Mouse (Mus musculus) macrophage (primary cell): ENCODE measurements around the gene Cdk5. TPM values are rescaled to one million over a fixed set of nuclear protein-coding genes. Genes with fewer than 3 reads are reported as not detected.
A peak's percentile ranks its signal among the peaks of the same experiment; 100 is the strongest.
"Not testable (repeated sequence)": the region's sequence is repeated elsewhere in the genome, so short reads cannot be mapped to it uniquely, and the experiment has no call there.

Experiments
- H3K27ac ChIP-seq: fragments of 350-480 bp; formaldehyde crosslinking; 2 replicates; pipeline ENCODE4 v1.9.0; 2021
- H3K36me3 ChIP-seq: fragments of 350-480 bp; formaldehyde crosslinking; 2 replicates; pipeline ENCODE4 v1.9.0; 2021; ENCODE audit errors: inconsistent target
- H3K4me3 ChIP-seq: fragments of 350-480 bp; formaldehyde crosslinking; 2 replicates; pipeline ENCODE4 v1.9.0; 2021; ENCODE audit errors: inconsistent target
- H3K79me2 ChIP-seq: fragments of 350-480 bp; formaldehyde crosslinking; 2 replicates; pipeline ENCODE4 v1.9.0; 2021; ENCODE audit errors: inconsistent target
- WGBS: methylation state at CpG from one replicate; pipeline ENCODE4 v1.1.7; 2026; ENCODE audit warnings: inconsistent platforms; ENCODE audit not compliant: missing documents; 5-methylcytosine and 5-hydroxymethylcytosine counted together
- polyA plus RNA-seq: library from polyadenylated mRNA; stranded (reverse); fragments of 250-400 nt; gene quantifications from 3 replicates; pipeline ENCODE4 v1.2.4, GENCODE M21; 2018; ENCODE audit warnings: inconsistent platforms

Cdk5 gene
- polyA plus RNA-seq, 1 experiment from 2014 or later = 15.2 TPM

GRCm38 (mm10) chr5:24399686-24400085 is 23.6 kb downstream of the Cdk5 start:
- Histone ChIP-seq H3K4me3 (no peak overlapping the region), H3K27ac (no peak overlapping the region), H3K79me2 (no peaks in the 10 kb centered on the region; the same call in 1 of the 2 replicates), H3K36me3 (peaks cover 12% of the 10 kb centered on the region; the same call in 1 of the 2 replicates)
- WGBS = 92% methylated on average over 10 of the region's 10 CpGs

- not testable (repeated sequence) for H3K36me3 ChIP-seq, H3K27ac ChIP-seq, H3K4me3 ChIP-seq, H3K79me2 ChIP-seq
- 88% methylated on average over 6 of the region's 6 CpGs for WGBS
These were observed 27.1 kb downstream of the Cdk5 start for GRCm38 (mm10) chr5:24396254-24396653.

GRCm38 (mm10) chr5:24394165-24394894 is 29.0 kb downstream of the Cdk5 start:
- Histone ChIP-seq H3K36me3 (no peaks in the 10 kb centered on the region), H3K79me2 (no peaks in the 10 kb centered on the region; the same call in 1 of the 2 replicates), H3K4me3 (peak overlapping the region; percentile 56), H3K27ac (peak overlapping the region; percentile 83)
- WGBS = 2% methylated on average over 36 of the region's 36 CpGs

GRCm38 (mm10) chr5:24393392-24393997 is 29.8 kb downstream of the Cdk5 start, which contains the start of gene Abcb8:
Gene Abcb8, plus strand, starts transcription at chr5:24393663.
- Histone ChIP-seq H3K79me2 (no peaks in the 10 kb centered on the region; the same call in 1 of the 2 replicates), H3K4me3 (peak within 1 kb of the TSS; percentile 56), H3K27ac (peak within 1 kb of the TSS; percentile 83), H3K36me3 (no peaks in the 10 kb centered on the region)
- 17% methylated on average over 7 of the region's 7 CpGs for WGBS

GRCm38 (mm10) chr5:24392724-24393123 is 30.6 kb downstream of the Cdk5 start:
- Histone ChIP-seq H3K36me3 (no peaks in the 10 kb centered on the region), H3K4me3 (no peak overlapping the region), H3K27ac (peak overlapping the region; percentile 83), H3K79me2 (no peaks in the 10 kb centered on the region; the same call in 1 of the 2 replicates)
- WGBS = 82% methylated on average over 7 of the region's 7 CpGs

GRCm38 (mm10) chr5:24391864-24392263 is 31.5 kb downstream of the Cdk5 start, which contains the start of gene Atg9b:
Gene Atg9b, minus strand, starts transcription at chr5:24392143.
- Histone ChIP-seq H3K36me3 (no peaks in the 10 kb centered on the region), H3K27ac (peak within 1 kb of the TSS; percentile 83), H3K4me3 (no peak within 1 kb of the TSS), H3K79me2 (no peaks in the 10 kb centered on the region; the same call in 1 of the 2 replicates)
- WGBS = 96% methylated on average over 2 of the region's 7 CpGs

GRCm38 (mm10) chr5:24389658-24390020 is 33.7 kb downstream of the Cdk5 start:
- Histone ChIP-seq H3K4me3 (peak overlapping the region; percentile 9), H3K27ac (peak overlapping the region; percentile 95), H3K79me2 (no peaks in the 10 kb centered on the region), H3K36me3 (no peaks in the 10 kb centered on the region)
- 91% methylated on average over 4 of the region's 4 CpGs for WGBS

- Histone ChIP-seq H3K27ac (peak overlapping the region; percentile 95), H3K4me3 (peak overlapping the region; percentile 9), H3K79me2 (no peaks in the 10 kb centered on the region), H3K36me3 (no peaks in the 10 kb centered on the region)
- WGBS = 38% methylated on average over 5 of the region's 7 CpGs
These were observed 34.2 kb downstream of the Cdk5 start for GRCm38 (mm10) chr5:24389011-24389657.

- 31% methylated on average over 25 of the region's 26 CpGs for WGBS
- H3K36me3 ChIP-seq = no peaks in the 10 kb centered on the region
- peak overlapping the region; percentile 95 for H3K27ac ChIP-seq
- no peaks in the 10 kb centered on the region for H3K79me2 ChIP-seq
- peak overlapping the region; percentile 32 for H3K4me3 ChIP-seq
These were observed 34.9 kb downstream of the Cdk5 start for GRCm38 (mm10) chr5:24388246-24388915.

GRCm38 (mm10) chr5:24387264-24388241 is 35.8 kb downstream of the Cdk5 start:
- 5% methylated on average over 66 of the region's 73 CpGs for WGBS
- no peaks in the 10 kb centered on the region for H3K36me3 ChIP-seq
- no peaks in the 10 kb centered on the region for H3K79me2 ChIP-seq
- H3K27ac ChIP-seq = peak overlapping the region; percentile 95
- H3K4me3 ChIP-seq = peak overlapping the region; percentile 34

GRCm38 (mm10) chr5:24385887-24386550 is 37.3 kb downstream of the Cdk5 start:
- Histone ChIP-seq H3K79me2 (no peaks in the 10 kb centered on the region), H3K36me3 (no peaks in the 10 kb centered on the region), H3K4me3 (no peak overlapping the region), H3K27ac (no peak overlapping the region)
- WGBS = 97% methylated on average over 9 of the region's 10 CpGs

GRCm38 (mm10) chr5:24385374-24385773 is 38.0 kb downstream of the Cdk5 start:
- no peaks in the 10 kb centered on the region for H3K79me2 ChIP-seq
- no peak overlapping the region for H3K4me3 ChIP-seq
- H3K27ac ChIP-seq = no peak overlapping the region
- 98% methylated on average over 5 of the region's 5 CpGs for WGBS
- no peaks in the 10 kb centered on the region for H3K36me3 ChIP-seq

- 29% methylated on average over 6 of the region's 6 CpGs for WGBS
- no peaks in the 10 kb centered on the region for H3K36me3 ChIP-seq
These were observed 38.9 kb downstream of the Cdk5 start for GRCm38 (mm10) chr5:24384407-24384806.

More at GRCm38 (mm10) chr5:24384407-24384806, 38.9 kb downstream of the Cdk5 start:
- Histone ChIP-seq H3K4me3 (no peak overlapping the region), H3K27ac (peak overlapping the region; percentile 34), H3K79me2 (no peaks in the 10 kb centered on the region)
